Mouse (Mus musculus) neural tube, embryonic 14.5 days (tissue): ENCODE data around the gene Sipa1l3. TPM values are rescaled to one million over a fixed set of nuclear protein-coding genes. Genes with fewer than 3 reads are reported as not detected.

ENCODE experiments used
- ATAC-seq: fragments of 200-750 bp; cut with Nextera tagmentation; 2 replicates; pipeline ENCODE4 v1.8.0; 2017; ENCODE audit warnings: low read depth, mild to moderate bottlenecking, moderate TSS enrichment, moderate library complexity
- H3K27ac ChIP-seq: fragments of 300-500 bp; sonication (generic); 2 replicates; pipeline ENCODE4 v1.5.1; 2014; ENCODE audit warnings: low read depth, mild to moderate bottlenecking, control low read depth, low read length, moderate library complexity, mixed read lengths
- H3K27me3 ChIP-seq: fragments of 300-500 bp; sonication (generic); 2 replicates; pipeline ENCODE4 v1.6.1; 2014; ENCODE audit warnings: low read length; ENCODE audit not compliant: control insufficient read depth, insufficient read depth
- H3K36me3 ChIP-seq: fragments of 300-500 bp; sonication (generic); 2 replicates; pipeline ENCODE4 v1.6.1; 2014; ENCODE audit warnings: low read length, mixed read lengths; ENCODE audit not compliant: control insufficient read depth, insufficient read depth
- H3K4me1 ChIP-seq: fragments of 300-500 bp; sonication (generic); 2 replicates; pipeline ENCODE4 v1.6.1; 2014; ENCODE audit warnings: low read length; ENCODE audit not compliant: control insufficient read depth, insufficient read depth
- H3K4me2 ChIP-seq: fragments of 300-500 bp; sonication (generic); 2 replicates; pipeline ENCODE4 v1.6.1; 2014; ENCODE audit warnings: mild to moderate bottlenecking, low read depth, low read length, control low read depth
- H3K4me3 ChIP-seq: fragments of 300-500 bp; sonication (generic); 2 replicates; pipeline ENCODE4 v1.5.1; 2014; ENCODE audit warnings: low read depth, low read length, control low read depth, mixed read lengths
- H3K9ac ChIP-seq: fragments of 300-500 bp; sonication (generic); replicated peaks from 2 replicates; pipeline ENCODE4 v1.6.1; 2014; ENCODE audit warnings: low read depth, mild to moderate bottlenecking, control low read depth, low read length, mixed read lengths
- H3K9me3 ChIP-seq: fragments of 300-500 bp; sonication (generic); 2 replicates; pipeline ENCODE4 v1.6.1; 2016; ENCODE audit warnings: low read length; ENCODE audit not compliant: control insufficient read depth
- WGBS: fragments of 180-500 bp; shearing (Covaris S2); extraction: QIAGEN DNeasy Blood & Tissue Kit; methylation state at CpG from one replicate; pipeline ENCODE4 v1.1.7; 2014; 5-methylcytosine and 5-hydroxymethylcytosine counted together
- polyA plus RNA-seq: library from polyadenylated mRNA; unstranded; fragments of >200 nt; fragmentation: Nextera tagmentation; extraction: Ambion mirVana; gene quantifications from 2 replicates; pipeline ENCODE4 v1.2.1, GENCODE M21; 2014

Gene Sipa1l3
- polyA plus RNA-seq, 1 experiment from 2014 or later = 22.1 TPM

DNA sequence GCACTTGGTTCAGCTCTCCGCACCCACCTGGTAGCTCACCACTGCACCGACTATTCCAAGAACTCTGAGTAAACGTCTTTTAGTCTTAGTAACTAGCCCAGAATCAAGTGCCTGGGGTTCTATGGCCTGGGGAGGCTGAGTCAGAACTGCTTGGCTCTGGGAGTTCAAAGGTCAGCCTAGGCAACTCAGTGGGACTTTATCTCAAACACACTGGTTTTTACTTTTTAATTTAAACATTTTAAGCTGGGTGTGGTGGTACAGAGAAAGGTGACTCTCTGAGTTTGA, 27.0 kb downstream of the Sipa1l3 start:
- Histone ChIP-seq H3K9me3 (no peaks in the 10 kb centered on the region), H3K4me1 (peaks cover 2% of the 10 kb centered on the region; the same call in 1 of the 2 replicates), H3K27me3 (no peaks in the 10 kb centered on the region), H3K9ac (no peak overlapping the region), H3K27ac (no peak overlapping the region), H3K4me3 (no peak overlapping the region), H3K36me3 (no peaks in the 10 kb centered on the region), H3K4me2 (no peak overlapping the region)
- 79% methylated on average over 3 of the region's 3 CpGs for WGBS
- no peak for ATAC-seq

DNA sequence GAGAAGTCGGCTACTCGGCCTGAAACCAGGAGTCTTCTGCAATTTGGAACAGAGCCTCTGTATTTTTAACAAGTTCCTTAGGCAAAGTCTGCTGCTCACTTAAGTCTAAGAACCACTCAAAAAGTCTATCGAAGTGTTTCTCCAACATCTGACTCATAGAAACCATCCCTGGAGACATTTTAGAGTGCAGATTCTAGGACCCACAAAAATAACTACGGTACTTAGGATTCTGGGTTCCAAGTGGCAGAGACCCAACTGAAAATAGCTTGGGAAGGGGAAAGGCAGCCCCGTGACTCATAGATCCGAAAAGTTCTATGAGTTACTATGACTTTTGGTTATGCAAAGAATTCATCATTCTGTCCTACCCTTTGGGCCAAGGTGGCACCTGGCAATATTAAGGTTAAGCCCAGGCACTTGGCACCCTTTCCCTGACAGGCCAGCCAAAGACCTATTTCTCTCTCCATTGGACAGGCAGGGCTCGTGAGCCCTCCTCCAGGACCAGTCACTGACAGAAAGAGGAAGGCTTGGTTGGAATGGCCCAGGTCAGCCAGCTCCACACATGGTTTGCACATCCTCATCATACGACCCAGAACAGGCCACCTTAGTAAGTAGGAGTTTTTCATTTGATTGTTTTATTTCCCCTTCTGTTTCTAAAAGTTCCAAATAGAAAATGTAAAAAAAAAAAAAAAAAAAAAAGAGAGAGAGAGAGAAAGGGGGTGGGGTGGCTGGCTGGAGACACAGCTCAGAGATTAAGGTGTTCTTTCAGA, 27.6 kb downstream of the Sipa1l3 start:
- Histone ChIP-seq H3K4me2 (no peak overlapping the region), H3K9me3 (no peaks in the 10 kb centered on the region), H3K27ac (no peak overlapping the region), H3K4me3 (no peak overlapping the region), H3K4me1 (no peaks in the 10 kb centered on the region), H3K9ac (no peak overlapping the region), H3K36me3 (no peaks in the 10 kb centered on the region), H3K27me3 (no peaks in the 10 kb centered on the region)
- 84% methylated on average over 8 of the region's 8 CpGs for WGBS
- ATAC-seq = no peak

DNA sequence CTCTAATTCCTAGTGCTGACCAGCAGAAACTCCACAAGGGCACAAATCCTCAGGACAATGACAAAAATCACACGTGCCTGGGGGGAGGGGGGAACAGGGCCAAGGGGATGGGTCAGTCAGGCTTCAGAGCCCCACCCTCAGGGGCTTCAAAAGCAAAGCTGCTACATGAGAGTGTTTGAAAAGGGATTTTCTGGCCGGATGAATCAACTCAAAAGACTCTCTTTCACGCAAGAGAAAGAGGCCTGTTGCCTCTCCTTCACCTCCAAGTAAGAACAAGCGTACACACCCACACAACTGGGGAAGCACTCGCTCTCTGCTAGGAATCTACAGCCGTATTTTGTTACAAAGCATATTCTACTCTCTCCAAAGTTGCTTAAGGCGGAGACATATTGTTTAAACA, 28.6 kb downstream of the Sipa1l3 start:
- 13% methylated on average over 7 of the region's 7 CpGs for WGBS
- no peak overlapping the region for H3K4me2 ChIP-seq
- no peaks in the 10 kb centered on the region for H3K9me3 ChIP-seq
- ATAC-seq = no peak
- no peak overlapping the region for H3K27ac ChIP-seq
- no peak overlapping the region for H3K4me3 ChIP-seq
- H3K4me1 ChIP-seq = no peaks in the 10 kb centered on the region
- no peaks in the 10 kb centered on the region for H3K36me3 ChIP-seq
- H3K27me3 ChIP-seq = no peaks in the 10 kb centered on the region
- no peak overlapping the region for H3K9ac ChIP-seq

DNA sequence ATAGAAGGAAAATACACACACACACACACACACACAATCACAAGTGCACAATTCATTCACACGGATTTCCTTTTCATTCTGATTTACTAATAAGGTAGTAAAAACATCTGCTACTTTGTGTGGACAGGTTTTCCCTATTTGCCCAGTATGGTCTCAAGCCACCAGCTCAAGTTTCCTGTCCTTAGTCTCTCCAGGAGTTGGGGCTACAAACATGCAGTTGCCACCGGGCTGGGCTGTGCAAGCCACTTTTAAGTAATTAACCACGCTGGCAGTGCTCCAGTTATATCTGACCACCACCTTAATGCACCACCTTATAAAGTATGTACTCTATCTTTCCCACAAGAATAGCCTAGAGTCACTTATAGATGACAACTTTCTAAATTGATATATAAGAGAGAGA, 29.1 kb downstream of the Sipa1l3 start:
- H3K9ac ChIP-seq = no peak overlapping the region
- H3K27me3 ChIP-seq = no peaks in the 10 kb centered on the region
- H3K4me3 ChIP-seq = no peak overlapping the region
- H3K4me1 ChIP-seq = no peaks in the 10 kb centered on the region
- H3K9me3 ChIP-seq = no peaks in the 10 kb centered on the region
- 15% methylated on average over 3 of the region's 3 CpGs for WGBS
- no peak overlapping the region for H3K27ac ChIP-seq
- H3K4me2 ChIP-seq = no peak overlapping the region
- ATAC-seq = no peak
- H3K36me3 ChIP-seq = no peaks in the 10 kb centered on the region

- no peak for ATAC-seq
- no peaks in the 10 kb centered on the region for H3K27me3 ChIP-seq
Measured at GRCm38 (mm10) chr7:29486753-29487152, 31.7 kb downstream of the Sipa1l3 start.

GRCm38 (mm10) chr7:29485721-29486120, 32.7 kb downstream of the Sipa1l3 start:
- no peak overlapping the region for H3K4me3 ChIP-seq
- peaks cover 11% of the 10 kb centered on the region; the same call in 1 of the 2 replicates for H3K4me1 ChIP-seq
- ATAC-seq = no peak
- no peak overlapping the region for H3K9ac ChIP-seq
- no peaks in the 10 kb centered on the region for H3K9me3 ChIP-seq
- 75% methylated on average over 2 of the region's 2 CpGs for WGBS
- no peak overlapping the region for H3K4me2 ChIP-seq
- H3K27ac ChIP-seq = no peak overlapping the region
- H3K36me3 ChIP-seq = no peaks in the 10 kb centered on the region
- H3K27me3 ChIP-seq = no peaks in the 10 kb centered on the region

More at GRCm38 (mm10) chr7:29486753-29487152, 31.7 kb downstream of the Sipa1l3 start:
- H3K9me3 ChIP-seq = no peaks in the 10 kb centered on the region
- peaks cover 4% of the 10 kb centered on the region; the same call in 1 of the 2 replicates for H3K4me1 ChIP-seq
- no peak overlapping the region for H3K4me3 ChIP-seq
- WGBS = 68% methylated on average over 3 of the region's 3 CpGs
- no peak overlapping the region for H3K27ac ChIP-seq
- H3K36me3 ChIP-seq = no peaks in the 10 kb centered on the region
- H3K9ac ChIP-seq = no peak overlapping the region
- H3K4me2 ChIP-seq = no peak overlapping the region

DNA sequence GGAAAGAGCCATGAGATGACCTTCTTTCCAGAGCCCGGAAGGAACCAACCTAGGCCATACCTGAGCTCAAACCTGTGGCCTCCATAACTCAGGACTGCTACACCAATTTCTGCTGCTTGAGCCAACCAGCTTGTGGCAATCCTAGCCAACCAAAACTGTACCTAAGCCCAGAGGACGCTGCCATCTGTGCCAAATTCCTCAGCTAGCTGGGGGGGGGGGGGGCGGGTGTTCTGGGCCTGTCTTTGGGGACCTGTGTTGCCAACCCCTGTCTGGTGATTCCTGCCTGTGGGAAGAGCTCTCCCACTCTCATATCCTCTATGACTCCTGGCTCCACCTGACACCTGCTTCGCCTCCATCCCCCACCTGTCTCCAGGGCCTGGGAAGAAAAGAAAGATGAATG, 34.9 kb downstream of the Sipa1l3 start:
- peaks cover 14% of the 10 kb centered on the region for H3K4me1 ChIP-seq
- H3K27me3 ChIP-seq = no peaks in the 10 kb centered on the region
- H3K36me3 ChIP-seq = no peaks in the 10 kb centered on the region
- no peak overlapping the region for H3K27ac ChIP-seq
- WGBS = 87% methylated on average over 4 of the region's 4 CpGs
- H3K4me2 ChIP-seq = no peak overlapping the region
- H3K4me3 ChIP-seq = no peak overlapping the region
- ATAC-seq = no peak
- H3K9ac ChIP-seq = no peak overlapping the region
- no peaks in the 10 kb centered on the region for H3K9me3 ChIP-seq

- Histone ChIP-seq H3K4me3 (no peak overlapping the region), H3K36me3 (no peaks in the 10 kb centered on the region), H3K27ac (no peak overlapping the region), H3K9ac (no peak overlapping the region), H3K4me2 (no peak overlapping the region), H3K9me3 (no peaks in the 10 kb centered on the region), H3K27me3 (no peaks in the 10 kb centered on the region), H3K4me1 (peaks cover 14% of the 10 kb centered on the region)
- WGBS = 39% methylated on average over 15 of the region's 15 CpGs
- peak; percentile 55; the same call in 1 of the 2 replicates for ATAC-seq
Measured at GRCm38 (mm10) chr7:29481345-29482155, 36.9 kb downstream of the Sipa1l3 start.
